Mouse (Mus musculus) forebrain, embryonic 12.5 days (tissue): ENCODE measurements at regions not wholly inside any gene's neighbourhood (a gene's known extent, or its start where the extent isn't known, plus 50 kb on each side); places are given as distances from the start of the nearest gene placed in this dataset.

ENCODE experiments used
- ATAC-seq: fragments of 200-750 bp; cut with Nextera tagmentation; 2 replicates; pipeline ENCODE4 v1.8.0; 2017; ENCODE audit warnings: moderate TSS enrichment; ENCODE audit not compliant: low FRiP score
- H3K27ac ChIP-seq: fragments of 300-500 bp; sonication (generic); 2 replicates; pipeline ENCODE4 v1.5.1; 2016; ENCODE audit warnings: mild to moderate bottlenecking
- H3K27me3 ChIP-seq: fragments of 300-500 bp; sonication (generic); 2 replicates; pipeline ENCODE4 v1.6.1; 2016; ENCODE audit warnings: mild to moderate bottlenecking
- H3K36me3 ChIP-seq: fragments of 300-500 bp; sonication (generic); replicated peaks from 2 replicates; pipeline ENCODE4 v1.6.1; 2016; ENCODE audit warnings: mild to moderate bottlenecking
- H3K4me1 ChIP-seq: fragments of 300-500 bp; sonication (generic); 2 replicates; pipeline ENCODE4 v1.6.1; 2016
- H3K4me2 ChIP-seq: fragments of 300-500 bp; sonication (generic); 2 replicates; pipeline ENCODE4 v1.6.1; 2016; ENCODE audit warnings: mild to moderate bottlenecking, moderate library complexity
- H3K4me3 ChIP-seq: fragments of 300-500 bp; sonication (generic); replicated peaks from 2 replicates; pipeline ENCODE4 v1.5.1; 2016; ENCODE audit warnings: mild to moderate bottlenecking
- H3K9ac ChIP-seq: fragments of 300-500 bp; sonication (generic); 2 replicates; pipeline ENCODE4 v1.6.1; 2016; ENCODE audit warnings: mild to moderate bottlenecking
- H3K9me3 ChIP-seq: fragments of 300-500 bp; sonication (generic); 2 replicates; pipeline ENCODE4 v1.6.1; 2016
- WGBS: fragments of 180-500 bp; shearing (Covaris S2); methylation state at CpG from one replicate; pipeline ENCODE4 v1.1.7; 2016; 5-methylcytosine and 5-hydroxymethylcytosine counted together

GRCm38 (mm10) chr1:126993061-126993640 is 162.6 kb upstream of the Nckap5 start:
- no peak overlapping the region for H3K4me3 ChIP-seq
- H3K27ac ChIP-seq, result no peak overlapping the region
- H3K9ac ChIP-seq, result no peak overlapping the region
- no peaks in the 10 kb centered on the region for H3K27me3 ChIP-seq
- no peaks in the 10 kb centered on the region for H3K4me1 ChIP-seq
- ATAC-seq, result peak; percentile 73
- no peaks in the 10 kb centered on the region for H3K36me3 ChIP-seq
- H3K9me3 ChIP-seq, result no peaks in the 10 kb centered on the region
- WGBS, result 74% methylated on average over 1 of the region's 1 CpGs
- no peak overlapping the region for H3K4me2 ChIP-seq

DNA sequence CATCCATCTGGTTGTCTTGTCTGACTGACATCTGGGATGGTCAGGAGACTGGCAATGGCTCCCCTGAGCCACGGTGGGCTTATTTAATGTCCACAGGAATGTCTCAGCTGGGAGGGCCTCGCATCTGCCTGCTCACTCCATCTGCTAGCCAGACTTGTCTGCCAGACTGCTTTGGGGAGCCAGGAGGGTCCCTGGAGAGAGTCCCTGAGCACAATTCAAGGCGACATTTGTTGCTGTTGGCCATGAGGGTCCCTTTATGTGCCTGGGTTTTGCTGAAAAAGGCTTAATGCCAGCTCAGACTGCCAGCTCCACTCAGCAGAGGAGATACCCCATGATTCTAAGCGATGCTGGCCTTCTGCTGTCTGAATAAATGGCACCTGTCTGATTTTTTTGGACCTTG is 161.8 kb upstream of the Nckap5 start:
- Histone ChIP-seq H3K36me3 (no peaks in the 10 kb centered on the region), H3K27me3 (no peaks in the 10 kb centered on the region), H3K4me3 (no peak overlapping the region), H3K4me2 (no peak overlapping the region), H3K4me1 (no peaks in the 10 kb centered on the region), H3K9ac (no peak overlapping the region), H3K27ac (no peak overlapping the region), H3K9me3 (no peaks in the 10 kb centered on the region)
- 81% methylated on average over 4 of the region's 4 CpGs for WGBS
- ATAC-seq, result no peak

GRCm38 (mm10) chr1:126982805-126983204 is 152.2 kb upstream of the Nckap5 start:
- H3K27ac ChIP-seq, result no peak overlapping the region
- no peak for ATAC-seq
- H3K36me3 ChIP-seq, result no peaks in the 10 kb centered on the region
- H3K4me3 ChIP-seq, result no peak overlapping the region
- no peak overlapping the region for H3K9ac ChIP-seq
- H3K9me3 ChIP-seq, result no peaks in the 10 kb centered on the region
- 86% methylated on average over 5 of the region's 5 CpGs for WGBS
- no peak overlapping the region for H3K4me2 ChIP-seq
- H3K4me1 ChIP-seq, result no peaks in the 10 kb centered on the region
- no peaks in the 10 kb centered on the region for H3K27me3 ChIP-seq

DNA sequence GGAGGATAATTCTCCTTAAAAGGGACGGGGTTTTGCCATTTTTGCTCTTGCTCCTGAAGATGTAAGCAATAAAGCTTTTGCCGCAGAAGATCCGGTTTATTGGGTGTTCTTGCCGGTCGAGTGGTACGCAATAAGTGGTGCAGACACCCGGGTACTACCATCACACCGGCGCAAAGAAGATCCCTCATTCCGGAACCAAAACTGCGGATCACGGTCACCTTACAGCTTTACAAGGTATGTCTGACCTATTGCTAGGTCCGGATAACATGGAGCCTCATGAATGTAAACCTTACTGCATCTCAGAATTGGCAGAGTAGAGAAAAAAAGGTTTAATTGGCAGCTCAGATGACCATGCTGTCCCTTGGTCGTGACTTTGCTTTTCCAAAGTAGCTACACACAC is 149.7 kb upstream of the Nckap5 start:
- no peak overlapping the region for H3K4me3 ChIP-seq
- no peaks in the 10 kb centered on the region for H3K27me3 ChIP-seq
- H3K4me1 ChIP-seq, result no peaks in the 10 kb centered on the region
- H3K36me3 ChIP-seq, result no peaks in the 10 kb centered on the region
- no peak overlapping the region for H3K9ac ChIP-seq
- WGBS, result 93% methylated on average over 14 of the region's 14 CpGs
- no peak for ATAC-seq
- no peaks in the 10 kb centered on the region for H3K9me3 ChIP-seq
- H3K27ac ChIP-seq, result no peak overlapping the region
- no peak overlapping the region for H3K4me2 ChIP-seq

- Histone ChIP-seq H3K27me3 (no peaks in the 10 kb centered on the region), H3K9ac (no peak overlapping the region), H3K4me1 (no peaks in the 10 kb centered on the region), H3K4me3 (no peak overlapping the region), H3K4me2 (no peak overlapping the region), H3K27ac (no peak overlapping the region), H3K36me3 (no peaks in the 10 kb centered on the region), H3K9me3 (no peaks in the 10 kb centered on the region)
- no peak for ATAC-seq
- WGBS, result 80% methylated on average over 1 of the region's 1 CpGs
Measured at GRCm38 (mm10) chr1:126973871-126974270, 143.3 kb upstream of the Nckap5 start.

DNA sequence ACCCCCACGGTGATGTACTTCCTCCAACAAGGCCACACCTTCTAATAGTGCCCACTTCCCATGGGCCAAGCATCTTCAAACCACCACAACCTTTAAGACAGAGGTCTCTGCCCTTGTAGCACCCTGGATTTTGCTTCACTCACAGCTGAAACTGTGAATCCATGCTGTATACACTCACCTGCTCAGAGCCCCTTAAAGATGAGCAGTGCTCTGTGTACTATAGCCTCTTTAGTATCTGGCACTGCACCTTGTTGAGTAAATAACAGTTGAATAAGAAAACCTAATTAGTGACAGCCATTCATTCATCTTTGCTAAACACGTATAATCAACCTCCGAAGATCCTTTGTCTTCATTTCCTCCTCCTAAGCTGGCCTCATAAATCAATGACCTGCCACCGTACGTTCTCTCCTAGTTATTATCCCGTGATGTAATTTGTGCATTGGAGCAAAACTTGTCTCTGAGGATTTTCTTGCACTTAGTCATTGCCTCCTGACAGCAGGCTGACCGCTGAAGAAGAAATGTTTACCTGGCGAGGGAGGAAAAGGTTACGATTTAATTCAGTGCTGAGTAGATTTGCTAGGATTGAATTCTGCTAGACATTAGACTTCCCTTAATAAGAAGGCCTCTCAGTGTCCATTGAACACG is 141.3 kb upstream of the Nckap5 start:
- no peak for ATAC-seq
- Histone ChIP-seq H3K27me3 (no peaks in the 10 kb centered on the region), H3K4me1 (no peaks in the 10 kb centered on the region), H3K4me3 (no peak overlapping the region), H3K4me2 (no peak overlapping the region), H3K9ac (no peak overlapping the region), H3K36me3 (no peaks in the 10 kb centered on the region), H3K27ac (no peak overlapping the region), H3K9me3 (no peaks in the 10 kb centered on the region)
- WGBS, result 64% methylated on average over 10 of the region's 10 CpGs

DNA sequence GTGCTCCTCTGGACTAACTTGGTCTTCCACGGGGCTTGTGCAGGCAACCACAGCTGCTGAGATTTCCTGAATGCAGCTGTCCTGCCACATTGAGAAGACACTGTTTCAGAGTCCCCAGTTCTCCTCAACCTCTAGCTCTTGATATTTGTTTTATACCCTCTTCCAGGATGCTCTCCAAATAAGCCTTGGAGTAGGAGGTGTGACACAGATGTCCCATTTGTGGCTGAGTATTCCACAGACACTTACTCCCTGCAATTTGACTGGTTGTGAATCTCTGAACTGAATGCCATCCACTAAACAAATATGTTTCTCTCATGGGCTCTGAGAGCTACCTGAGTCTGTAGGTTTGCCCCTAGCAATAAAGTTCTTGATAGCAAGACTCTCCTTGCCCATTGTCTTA is 140.5 kb upstream of the Nckap5 start:
- Histone ChIP-seq H3K9ac (no peak overlapping the region), H3K27ac (no peak overlapping the region), H3K4me3 (no peak overlapping the region), H3K27me3 (no peaks in the 10 kb centered on the region), H3K4me2 (no peak overlapping the region), H3K9me3 (no peaks in the 10 kb centered on the region), H3K36me3 (no peaks in the 10 kb centered on the region), H3K4me1 (no peaks in the 10 kb centered on the region)
- no peak for ATAC-seq
- 91% methylated on average over 1 of the region's 1 CpGs for WGBS

- H3K27me3 ChIP-seq, result no peaks in the 10 kb centered on the region
- H3K4me2 ChIP-seq, result no peak overlapping the region
- no peak overlapping the region for H3K27ac ChIP-seq
- ATAC-seq, result no peak
- H3K9ac ChIP-seq, result no peak overlapping the region
- H3K4me3 ChIP-seq, result no peak overlapping the region
- H3K9me3 ChIP-seq, result no peaks in the 10 kb centered on the region
- no peaks in the 10 kb centered on the region for H3K4me1 ChIP-seq
- no peaks in the 10 kb centered on the region for H3K36me3 ChIP-seq
Measured at GRCm38 (mm10) chr1:126966394-126966793, 135.8 kb upstream of the Nckap5 start.

- no peak overlapping the region for H3K4me2 ChIP-seq
- ATAC-seq, result no peak
- WGBS, result 86% methylated on average over 12 of the region's 12 CpGs
- no peak overlapping the region for H3K4me3 ChIP-seq
- no peaks in the 10 kb centered on the region for H3K36me3 ChIP-seq
- H3K4me1 ChIP-seq, result no peaks in the 10 kb centered on the region
- H3K9ac ChIP-seq, result no peak overlapping the region
- no peak overlapping the region for H3K27ac ChIP-seq
- no peaks in the 10 kb centered on the region for H3K9me3 ChIP-seq
- no peaks in the 10 kb centered on the region for H3K27me3 ChIP-seq
Measured at GRCm38 (mm10) chr1:126955839-126956720, 125.5 kb upstream of the Nckap5 start.

DNA sequence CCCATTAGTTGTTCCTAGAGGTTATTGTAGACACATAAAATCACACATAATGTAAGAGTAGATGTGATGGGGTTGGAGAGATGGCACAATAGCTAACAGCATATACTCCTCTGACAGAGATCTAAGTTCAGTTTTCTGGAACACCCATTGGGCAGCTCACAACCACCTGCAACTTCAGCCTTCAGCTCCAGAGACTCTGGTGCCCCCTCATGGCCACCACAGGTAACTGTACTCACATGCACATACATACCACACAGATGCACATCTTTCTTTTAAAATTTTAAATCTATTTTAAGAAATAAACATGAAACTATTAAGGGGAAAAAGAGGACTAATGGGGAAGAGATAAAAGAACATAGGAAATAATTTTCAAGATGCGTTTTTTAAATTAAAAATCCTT is 117.3 kb upstream of the Nckap5 start:
- Histone ChIP-seq H3K27ac (no peak overlapping the region), H3K9me3 (0 out of 2 replicates have a peak, but pooled peaks cover 2% of the 10 kb centered on the region), H3K4me1 (no peaks in the 10 kb centered on the region; the same call in 1 of the 2 replicates), H3K4me3 (no peak overlapping the region), H3K9ac (no peak overlapping the region), H3K36me3 (no peaks in the 10 kb centered on the region), H3K4me2 (no peak overlapping the region), H3K27me3 (no peaks in the 10 kb centered on the region)
- no peak for ATAC-seq
- WGBS, result 100% methylated on average over 1 of the region's 1 CpGs

- Histone ChIP-seq H3K9ac (no peak overlapping the region), H3K27ac (no peak overlapping the region), H3K4me1 (peaks cover 9% of the 10 kb centered on the region), H3K36me3 (no peaks in the 10 kb centered on the region), H3K4me3 (no peak overlapping the region), H3K27me3 (peaks cover 6% of the 10 kb centered on the region; the same call in 1 of the 2 replicates), H3K9me3 (no peaks in the 10 kb centered on the region), H3K4me2 (no peak overlapping the region)
- 66% methylated on average over 4 of the region's 4 CpGs for WGBS
- no peak for ATAC-seq
Measured at GRCm38 (mm10) chr1:126932658-126933057, 102.1 kb upstream of the Nckap5 start.

DNA sequence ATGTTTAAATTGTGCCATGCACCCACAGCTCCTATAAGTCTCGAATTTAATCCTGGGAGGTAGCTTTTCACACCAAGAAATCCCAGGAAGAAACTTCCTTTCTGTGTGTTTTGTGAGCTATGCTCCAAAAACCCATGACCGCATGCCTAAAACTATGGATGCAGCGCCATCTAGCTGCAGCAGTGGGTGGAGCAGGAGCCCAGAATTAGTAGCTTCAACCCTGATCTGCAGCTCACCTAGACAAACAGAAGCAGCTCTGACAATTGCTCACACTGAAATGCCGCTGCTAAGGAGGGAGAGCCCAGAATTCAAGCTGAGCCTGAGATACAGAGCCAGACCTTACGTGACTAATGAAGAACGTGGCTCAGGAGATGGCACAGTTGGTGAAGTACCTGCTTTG is 101.2 kb upstream of the Nckap5 start:
- H3K4me1 ChIP-seq, result peaks cover 9% of the 10 kb centered on the region
- H3K27me3 ChIP-seq, result peaks cover 6% of the 10 kb centered on the region; the same call in 1 of the 2 replicates
- no peak overlapping the region for H3K4me2 ChIP-seq
- H3K27ac ChIP-seq, result no peak overlapping the region
- ATAC-seq, result peak; percentile 43; the same call in 1 of the 2 replicates
- H3K36me3 ChIP-seq, result no peaks in the 10 kb centered on the region
- 3% methylated on average over 6 of the region's 6 CpGs for WGBS
- H3K4me3 ChIP-seq, result no peak overlapping the region
- no peak overlapping the region for H3K9ac ChIP-seq
- no peaks in the 10 kb centered on the region for H3K9me3 ChIP-seq
